Mouse (Mus musculus): ENCODE results near the gene Ripor3.

Ripor3 gene

DNA sequence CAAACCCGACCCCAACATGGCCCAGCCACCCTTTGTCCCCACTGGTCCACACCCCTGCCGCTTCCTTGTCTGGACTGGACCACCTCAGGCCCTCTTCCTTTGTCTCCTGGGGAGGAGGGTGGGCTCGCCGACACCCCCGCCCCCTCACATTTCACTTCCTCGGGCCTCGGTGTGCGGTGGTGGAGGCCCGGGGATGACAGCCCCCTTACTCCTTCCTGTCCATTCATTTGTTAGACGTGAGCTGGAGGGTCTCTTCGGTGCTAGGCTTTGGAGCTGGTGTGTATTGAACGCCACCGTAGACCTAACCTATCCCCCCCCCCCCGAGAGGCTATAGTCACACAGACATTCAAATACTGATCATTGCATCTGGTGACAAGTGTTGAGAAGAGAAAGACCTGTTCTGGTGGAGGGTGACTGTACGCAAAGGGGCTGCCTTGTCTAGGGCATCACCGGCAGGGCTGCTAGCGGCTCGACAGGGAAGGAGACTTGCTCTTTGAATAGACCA, 77.6 kb downstream of the Ripor3 start:
- DNase-seq (ENCODE audit: low spot score in 2 of 2) = no peak

DNA sequence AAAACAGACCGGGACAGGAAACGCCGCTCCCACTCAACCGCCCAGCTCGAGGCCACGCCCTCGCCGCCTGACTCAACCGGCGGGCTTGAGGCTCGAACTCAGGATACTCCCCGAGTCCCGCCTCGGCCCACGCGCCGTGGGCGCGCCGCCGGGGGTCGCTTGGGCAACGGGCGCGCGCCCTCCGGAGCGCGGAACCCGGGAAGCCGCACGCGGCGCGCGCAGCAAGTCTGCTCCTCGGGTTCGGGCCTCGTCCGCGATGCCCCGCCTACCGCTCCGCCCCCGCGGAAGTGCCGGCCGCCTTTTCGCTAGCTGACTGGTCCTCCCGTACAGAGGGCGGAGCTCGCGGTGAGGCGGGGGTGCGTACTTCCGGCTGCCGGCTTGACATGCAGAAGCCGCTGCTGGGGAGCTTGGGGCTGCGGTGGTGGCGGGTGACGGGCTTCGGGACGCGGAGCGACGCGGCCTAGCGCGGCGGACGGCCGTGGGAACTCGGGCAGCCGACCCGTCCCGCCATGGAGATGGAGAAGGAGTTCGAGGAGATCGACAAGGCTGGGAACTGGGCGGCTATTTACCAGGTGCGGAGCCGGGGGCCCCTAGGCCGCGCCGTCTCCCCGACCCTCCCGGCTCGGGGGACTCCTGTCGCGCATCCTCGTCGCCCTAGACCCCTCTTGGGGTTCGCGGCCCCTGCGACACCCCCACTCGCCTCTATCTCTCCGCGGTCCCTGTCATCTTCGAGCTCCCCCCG, 78.3 kb downstream of the Ripor3 start, which contains the start of gene Ptpn1:
Ptpn1 (plus strand) TSS at position 73 of the 742 bp plus-strand sequence.
- peak; percentile 99 for DNase-seq (ENCODE audit: low spot score in 2 of 2)

DNA sequence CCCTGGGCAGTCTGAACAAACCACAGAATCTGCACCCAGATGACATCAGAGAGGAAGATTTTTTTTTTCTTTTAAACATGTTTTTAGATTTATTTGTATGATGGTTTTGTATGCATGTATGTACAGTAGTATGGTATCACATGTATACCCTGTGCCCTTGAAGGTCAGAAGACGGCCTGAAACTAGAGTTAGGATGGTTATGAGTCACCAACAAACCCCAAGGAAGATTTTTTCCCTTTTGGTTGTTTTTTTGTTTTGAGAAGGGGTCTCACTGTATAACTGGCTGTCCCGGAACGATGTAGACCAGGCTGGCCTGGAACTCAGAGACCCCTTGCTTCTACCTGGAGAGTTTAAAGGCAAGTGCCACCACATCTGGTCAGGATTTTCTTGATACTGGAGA, 79.4 kb downstream of the Ripor3 start:
- no peak for DNase-seq (ENCODE audit: low spot score in 2 of 2)
